Mouse (Mus musculus) small intestine, adult 2 months (tissue): ENCODE measurements around the gene Reg3d.

Experiments
- CTCF ChIP-seq: fragments of 200-500 bp; IDR thresholded peaks from 2 replicates; pipeline ENCODE4 v1.5.1; 2012; ENCODE audit warnings: low read depth, mild to moderate bottlenecking, control low read depth, inconsistent platforms, low read length, moderate library complexity, mixed read lengths; ENCODE audit not compliant: insufficient replicate concordance, insufficient read length; ENCODE audit errors: extremely low read depth
- POLR2A ChIP-seq: fragments of 200-500 bp; IDR thresholded peaks from 2 replicates; pipeline ENCODE4 v1.6.1; 2012; ENCODE audit warnings: low read depth, mild to moderate bottlenecking, control low read depth, inconsistent platforms, low read length, moderate library complexity

GRCm38 (mm10) chr6:78340296-78340695 lies 38.4 kb downstream of the Reg3d start:
- no peak for TF ChIP-seq POLR2A
- no peak for TF ChIP-seq CTCF
